Mouse (Mus musculus): ENCODE measurements at regions not wholly inside any gene's neighbourhood (a gene's known extent, or its start where the extent isn't known, plus 50 kb on each side); places are given as distances from the start of the nearest gene placed in this dataset.
A peak's percentile ranks its signal among the peaks of the same experiment; 100 is the strongest.

DNA sequence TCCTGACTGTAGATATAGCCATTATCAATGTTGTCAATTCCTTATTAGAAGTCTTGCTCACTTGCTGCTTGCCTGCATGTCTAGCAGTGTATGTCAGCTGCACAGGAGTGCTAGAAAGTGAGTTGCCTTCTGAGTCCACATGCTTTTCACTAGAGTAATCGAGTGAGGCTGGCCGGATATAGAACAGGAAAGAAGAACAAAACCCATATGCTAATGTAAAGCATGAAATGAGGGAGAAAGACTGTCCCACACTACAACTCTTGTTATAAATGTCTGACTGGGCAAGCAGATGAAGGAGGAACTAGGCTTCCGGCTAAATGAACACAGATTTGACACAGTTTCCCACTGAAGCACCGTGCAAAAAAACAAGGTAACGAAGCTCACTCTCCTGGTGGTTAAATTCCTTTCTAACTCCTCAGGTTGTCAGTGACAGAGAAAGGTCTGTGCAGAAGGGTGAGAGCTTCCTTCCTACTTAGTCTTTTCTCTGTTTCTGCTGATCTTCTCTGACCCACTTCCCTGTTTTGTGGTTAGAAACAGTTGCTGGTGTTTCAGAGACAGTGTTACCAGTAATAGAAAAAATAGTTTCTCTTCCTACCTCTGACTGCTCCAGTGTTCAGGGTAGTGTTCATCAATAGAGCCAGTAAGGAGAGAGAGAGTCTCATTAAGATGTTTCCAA is 399.0 kb downstream of the Atp23 start:
- DNase-seq (ENCODE audit: low spot score in 2 of 2) = no peak

- DNase-seq (ENCODE audit: low spot score in 2 of 2) = no peak
Measured at GRCm38 (mm10) chr10:126498726-126499125, 402.4 kb downstream of the Atp23 start.

- no peak for DNase-seq (ENCODE audit: low spot score in 2 of 2)
Measured at GRCm38 (mm10) chr10:126493734-126494133, 407.4 kb downstream of the Atp23 start.

- DNase-seq (ENCODE audit: low spot score in 2 of 2) = no peak
Measured at GRCm38 (mm10) chr10:126492211-126492610, 408.9 kb downstream of the Atp23 start.

DNA sequence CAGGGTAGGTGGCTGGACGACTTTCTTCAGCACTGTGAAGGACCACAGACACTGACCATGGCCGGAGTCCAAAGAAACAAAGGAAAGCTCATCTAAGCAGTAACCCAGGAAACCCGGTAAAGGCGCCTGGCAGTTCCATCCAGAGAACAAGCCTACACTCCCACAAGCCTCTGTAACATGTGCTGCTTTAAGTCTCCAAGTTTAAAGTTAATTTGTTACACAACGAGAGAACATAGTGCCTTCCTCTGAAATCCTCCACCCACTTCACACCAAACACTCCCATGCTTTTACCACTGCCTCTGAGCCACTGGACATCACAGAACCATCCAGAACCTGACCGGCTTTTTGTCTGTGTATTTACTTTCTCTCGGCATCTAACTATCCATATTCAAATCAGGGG is 416.0 kb downstream of the Atp23 start:
- no peak for DNase-seq (ENCODE audit: low spot score in 2 of 2)

DNA sequence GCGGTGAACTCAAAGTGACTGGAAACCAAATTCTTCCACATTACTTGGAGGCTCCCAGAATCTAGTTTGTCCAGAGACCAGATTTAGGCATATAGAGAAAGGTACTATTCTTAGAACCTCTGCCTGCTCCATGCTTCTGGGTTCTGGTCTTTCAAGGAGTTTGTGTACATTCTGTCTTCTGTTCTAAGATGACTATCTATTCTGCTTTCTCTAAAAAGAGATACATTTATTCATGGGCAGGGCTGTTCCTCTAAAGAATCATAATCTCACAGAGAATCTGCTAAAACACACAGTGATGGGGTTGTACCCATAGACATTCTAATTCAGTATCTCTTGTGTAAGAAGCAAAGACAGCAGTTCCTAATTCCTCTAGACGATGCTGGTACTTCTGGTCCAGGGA is 417.7 kb downstream of the Atp23 start:
- no peak for DNase-seq (ENCODE audit: low spot score in 2 of 2)

GRCm38 (mm10) chr10:126480382-126480781 is 420.8 kb downstream of the Atp23 start:
- no peak for DNase-seq (ENCODE audit: low spot score in 2 of 2)

GRCm38 (mm10) chr10:126479743-126480142 is 421.4 kb downstream of the Atp23 start:
- DNase-seq (ENCODE audit: low spot score in 2 of 2) = no peak

DNA sequence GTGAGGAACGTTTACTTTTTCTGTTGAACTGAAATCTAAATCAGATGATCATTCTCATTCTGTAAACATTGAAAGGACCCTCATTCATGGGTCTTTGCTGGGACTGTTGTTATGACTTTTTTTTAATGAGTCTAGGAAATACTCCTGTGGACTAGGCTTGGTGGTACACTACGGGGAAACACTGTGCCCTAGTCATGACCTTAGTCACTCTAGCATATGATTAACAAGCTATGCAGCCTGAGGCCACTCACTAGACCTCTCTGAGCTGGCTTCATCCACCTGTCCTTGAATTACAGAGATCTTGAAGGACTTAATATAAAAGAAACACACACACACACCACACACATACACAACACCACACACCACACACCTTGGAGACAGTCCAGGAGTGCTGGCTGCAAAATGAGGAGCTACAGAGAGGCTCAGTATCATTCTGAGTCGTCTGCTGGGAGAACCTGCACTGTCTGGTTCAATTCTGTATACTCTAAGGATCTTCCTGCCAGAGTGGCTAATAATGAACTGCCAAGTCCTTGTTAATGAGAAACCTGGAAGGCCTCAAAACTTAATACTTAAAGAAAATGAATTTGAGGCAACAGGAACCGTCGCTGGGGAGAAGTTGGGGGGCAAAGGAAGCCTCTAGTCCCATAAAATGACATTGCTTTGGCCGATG is 428.0 kb downstream of the Atp23 start:
- no peak for DNase-seq (ENCODE audit: low spot score in 2 of 2)

DNA sequence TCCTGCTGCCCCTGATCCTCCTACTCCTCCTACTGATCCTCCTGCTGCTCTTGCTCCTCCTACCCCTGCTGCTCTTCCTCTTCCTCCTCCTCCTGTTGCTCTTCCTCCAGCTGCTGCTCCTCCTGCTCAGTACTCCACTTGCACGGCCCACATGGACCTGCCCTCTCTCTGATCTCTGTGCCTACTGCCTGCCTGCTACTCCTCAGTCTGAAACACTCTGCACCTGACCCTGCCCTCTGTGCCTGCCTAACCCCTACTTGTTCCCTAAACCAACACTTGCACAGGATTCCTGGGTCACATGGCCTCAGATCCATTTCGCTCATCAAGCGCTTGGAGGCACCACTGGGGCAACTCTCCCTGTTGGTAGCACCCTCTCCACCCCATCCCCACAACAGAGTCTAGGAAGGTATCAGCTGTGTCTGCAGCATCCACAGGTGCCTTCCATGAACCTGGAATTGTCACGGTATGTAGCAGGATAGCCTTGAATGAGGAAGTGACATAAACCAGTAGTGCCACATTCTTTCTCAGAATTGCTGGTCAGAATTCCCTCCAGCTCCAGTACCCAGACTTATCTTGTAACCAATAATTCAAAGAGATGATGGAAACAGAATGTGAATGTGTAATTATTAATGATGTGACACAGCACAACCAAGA is 430.2 kb downstream of the Atp23 start:
- DNase-seq (ENCODE audit: low spot score in 2 of 2) = no peak

DNA sequence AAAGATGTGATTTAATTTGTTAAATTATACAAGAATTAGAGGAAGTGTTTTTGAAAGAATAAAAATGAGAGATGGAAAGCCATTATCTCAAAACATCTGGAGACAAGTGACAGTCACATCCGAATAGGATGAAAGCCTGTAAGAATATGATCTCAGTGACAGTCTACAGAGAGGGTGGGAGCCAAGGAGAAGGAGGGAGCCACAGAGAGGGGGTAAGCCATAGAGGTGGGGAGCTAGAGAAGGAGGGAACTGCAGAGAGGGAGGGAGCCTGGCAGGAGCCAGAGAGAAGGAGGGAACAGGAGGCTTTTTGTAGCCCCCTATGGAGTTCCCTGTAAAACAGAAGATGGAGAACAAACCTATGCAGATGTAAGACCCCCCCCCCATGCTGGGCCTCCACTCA is 438.4 kb downstream of the Atp23 start:
- DNase-seq (ENCODE audit: low spot score in 2 of 2) = no peak

- DNase-seq (ENCODE audit: low spot score in 2 of 2) = peak in 1 of 2 experiments; percentile 33
Measured at GRCm38 (mm10) chr10:126458523-126458922, 442.6 kb downstream of the Atp23 start.

- DNase-seq (ENCODE audit: low spot score in 2 of 2) = no peak
Measured at GRCm38 (mm10) chr10:126452757-126453528, 448.2 kb downstream of the Atp23 start.

DNA sequence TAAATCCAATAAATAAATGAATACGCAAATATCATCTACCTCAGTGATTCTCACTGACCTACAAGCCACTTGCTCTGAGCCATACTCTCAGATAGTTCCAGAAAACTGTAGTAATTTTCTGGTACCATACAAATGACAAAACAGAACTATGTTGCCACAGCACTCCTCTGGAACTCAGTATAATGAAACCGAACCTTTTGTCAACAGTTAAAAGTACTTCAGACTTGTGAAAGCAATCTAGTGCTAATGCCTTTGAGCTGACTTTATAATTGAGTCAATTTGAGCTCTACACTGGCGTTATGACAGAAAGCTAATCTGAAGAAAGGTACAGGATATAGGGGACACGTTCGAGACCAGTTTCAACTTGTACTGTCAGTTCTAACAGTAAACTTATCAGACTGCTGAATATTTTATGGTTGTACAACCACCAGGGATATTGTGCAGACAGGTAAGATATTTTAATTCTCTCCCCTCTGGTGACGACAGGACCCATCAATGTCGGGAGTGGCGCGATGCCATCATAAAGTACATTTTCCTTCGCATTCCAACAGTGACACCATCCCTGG is 449.0 kb downstream of the Atp23 start:
- DNase-seq (ENCODE audit: low spot score in 2 of 2) = no peak

- DNase-seq (ENCODE audit: low spot score in 2 of 2) = no peak
Measured at GRCm38 (mm10) chr10:126431222-126431621, 465.3 kb downstream of the Lrig3 start.

DNA sequence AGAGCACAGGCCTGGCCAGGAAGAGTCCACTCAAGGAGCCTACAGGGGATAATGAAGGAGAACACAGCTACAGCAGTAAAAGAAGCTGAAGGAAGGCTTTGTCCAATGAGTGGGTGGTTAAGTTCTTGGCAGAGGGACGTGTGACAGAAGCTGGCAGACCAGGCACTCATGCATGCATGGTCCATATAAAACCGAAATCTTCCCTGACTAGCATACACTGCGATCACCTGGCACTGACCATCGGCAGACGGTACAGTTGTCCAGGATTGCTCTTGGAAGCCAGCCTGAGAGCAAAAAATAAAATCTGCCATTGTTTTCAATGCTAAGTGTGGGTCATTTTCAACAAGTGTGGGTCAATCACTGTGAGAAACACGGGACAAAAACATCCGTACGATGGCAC is 464.4 kb downstream of the Lrig3 start:
- DNase-seq (ENCODE audit: low spot score in 2 of 2) = no peak

DNA sequence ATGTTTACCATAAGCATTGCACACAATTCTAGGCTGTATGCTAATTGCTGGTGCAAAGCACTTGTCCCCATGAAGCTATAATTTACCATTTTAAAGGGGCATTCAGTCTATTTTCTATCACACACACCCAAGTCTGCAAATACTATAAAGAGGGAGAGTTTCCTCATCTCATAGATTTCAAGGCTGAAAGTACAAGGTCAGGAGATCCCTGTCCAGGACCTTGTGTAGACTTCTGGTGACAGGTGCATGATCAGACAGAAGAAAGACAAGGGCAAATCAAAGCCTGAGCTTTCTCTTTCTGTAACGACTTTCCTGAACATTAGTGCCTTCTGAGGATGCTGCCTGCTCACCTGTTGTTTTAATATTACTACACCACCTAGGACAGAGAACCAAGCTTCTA is 463.5 kb downstream of the Lrig3 start:
- DNase-seq (ENCODE audit: low spot score in 2 of 2) = no peak

DNA sequence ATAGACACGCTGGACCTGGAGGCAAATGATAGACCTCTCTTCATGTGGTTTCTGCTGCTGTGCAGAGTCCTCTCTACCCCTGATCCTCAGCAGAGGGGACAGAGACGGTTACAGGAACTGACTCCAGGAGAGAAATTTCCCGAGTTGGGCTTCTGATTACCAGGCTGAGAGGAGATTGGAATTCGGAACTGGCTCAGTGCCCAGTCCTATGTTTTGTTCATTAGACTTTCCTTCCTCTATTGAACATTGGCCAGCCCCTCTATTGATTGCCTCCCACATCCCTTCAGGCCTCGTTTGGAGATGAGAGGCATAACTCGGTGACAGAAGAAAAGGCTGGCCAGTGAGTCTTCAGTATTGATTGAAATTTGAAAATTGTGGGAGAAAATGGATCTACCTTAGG is 456.1 kb downstream of the Lrig3 start:
- peak in 1 of 2 experiments; percentile 31 for DNase-seq (ENCODE audit: low spot score in 2 of 2)

GRCm38 (mm10) chr10:126413786-126414185 is 447.8 kb downstream of the Lrig3 start:
- no peak for DNase-seq (ENCODE audit: low spot score in 2 of 2)

DNA sequence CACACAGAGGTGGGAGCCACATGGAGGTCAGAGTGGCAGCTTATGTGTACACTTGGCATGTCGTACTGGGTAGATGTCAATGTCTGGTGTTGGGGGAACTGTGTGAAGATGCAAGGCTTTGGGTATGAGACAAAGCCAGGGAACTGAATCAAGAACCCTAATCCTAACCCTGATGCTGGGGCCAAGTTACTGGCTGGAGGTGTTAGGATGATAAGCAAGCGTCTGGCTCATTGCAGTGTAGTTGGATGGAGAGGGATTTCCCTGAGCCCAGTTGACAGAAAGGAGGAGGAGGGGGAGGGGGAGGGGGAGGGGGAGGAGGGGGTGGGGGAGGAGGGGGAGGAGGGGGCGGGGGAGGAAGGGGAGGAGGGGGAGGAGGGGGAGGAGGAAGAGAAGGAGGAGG is 426.3 kb downstream of the Lrig3 start:
- no peak for DNase-seq (ENCODE audit: low spot score in 2 of 2)

DNA sequence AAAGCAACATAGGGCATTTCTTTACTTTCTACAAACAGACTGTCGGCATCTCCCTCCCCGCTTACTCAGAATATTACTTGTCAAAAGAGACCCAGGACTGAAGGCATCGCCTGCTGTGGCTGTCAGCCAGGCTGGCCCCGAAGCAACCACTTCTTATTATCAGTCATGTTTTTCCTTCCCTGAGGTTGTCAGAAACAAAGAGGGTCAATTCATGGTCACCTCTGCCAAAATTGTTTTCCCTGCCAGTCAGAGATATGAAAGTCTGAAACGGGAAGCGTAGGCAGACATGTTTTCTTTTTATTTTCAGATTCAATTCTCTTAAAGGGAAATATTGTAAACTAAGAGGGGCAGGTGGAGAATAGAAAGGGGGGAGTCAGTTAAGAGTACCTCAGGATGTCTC is 425.8 kb downstream of the Lrig3 start:
- DNase-seq (ENCODE audit: low spot score in 2 of 2) = no peak
